Mouse (Mus musculus) myocyte (in vitro differentiated cells): ENCODE results near the gene Rfx7.

Experiments
- CEBPB ChIP-seq: IDR thresholded peaks from 2 replicates; pipeline ENCODE4 v1.6.1; 2011; ENCODE audit warnings: mild to moderate bottlenecking, moderate library complexity; ENCODE audit not compliant: poor library complexity, insufficient read depth, severe bottlenecking
- E2F4 ChIP-seq: IDR thresholded peaks from one replicate; pipeline ENCODE4 v1.6.1; 2011; ENCODE audit warnings: mild to moderate bottlenecking, control low read depth, moderate library complexity; ENCODE audit not compliant: insufficient read depth
- MAX ChIP-seq: IDR thresholded peaks from one replicate; pipeline ENCODE4 v1.6.1; 2011; ENCODE audit warnings: low read depth, mild to moderate bottlenecking, control low read depth
- MYOD1 ChIP-seq, 3 experiments: IDR thresholded peaks; one replicate each; pipeline ENCODE4 v1.6.1; 2011; ENCODE audit warnings: control low read depth in 2 of 3, low read depth in 2 of 3, mild to moderate bottlenecking in 2 of 3, moderate library complexity in 1 of 3; ENCODE audit not compliant: insufficient read length in 2 of 3, control insufficient read depth in 1 of 3
- MYOG ChIP-seq, 3 experiments: IDR thresholded peaks; one replicate each; pipeline ENCODE4 v1.6.1; 2011; ENCODE audit warnings: control low read depth in 2 of 3, low read depth in 2 of 3, mild to moderate bottlenecking in 2 of 3; ENCODE audit not compliant: insufficient read length in 2 of 3, control insufficient read depth in 1 of 3, insufficient read depth in 1 of 3
- POLR2A ChIP-seq: IDR thresholded peaks from one replicate; pipeline ENCODE4 v1.6.1; 2011; ENCODE audit warnings: low read depth, mild to moderate bottlenecking, control low read depth, moderate library complexity; ENCODE audit not compliant: insufficient read length
- POLR2AphosphoS2 ChIP-seq: IDR thresholded peaks from one replicate; pipeline ENCODE4 v1.6.1; 2011; ENCODE audit warnings: low read depth, control low read depth; ENCODE audit not compliant: insufficient read length
- REST ChIP-seq: IDR thresholded peaks from one replicate; pipeline ENCODE4 v1.6.1; 2011; ENCODE audit warnings: mild to moderate bottlenecking, control low read depth, moderate library complexity; ENCODE audit not compliant: insufficient read depth, insufficient read length
- TCF3 ChIP-seq: IDR thresholded peaks from one replicate; pipeline ENCODE4 v1.6.1; 2011; ENCODE audit warnings: low read depth, control low read depth; ENCODE audit not compliant: insufficient read length
- USF1 ChIP-seq: IDR thresholded peaks from one replicate; pipeline ENCODE4 v1.6.1; 2011; ENCODE audit warnings: low read depth, mild to moderate bottlenecking, control low read depth, moderate library complexity

DNA sequence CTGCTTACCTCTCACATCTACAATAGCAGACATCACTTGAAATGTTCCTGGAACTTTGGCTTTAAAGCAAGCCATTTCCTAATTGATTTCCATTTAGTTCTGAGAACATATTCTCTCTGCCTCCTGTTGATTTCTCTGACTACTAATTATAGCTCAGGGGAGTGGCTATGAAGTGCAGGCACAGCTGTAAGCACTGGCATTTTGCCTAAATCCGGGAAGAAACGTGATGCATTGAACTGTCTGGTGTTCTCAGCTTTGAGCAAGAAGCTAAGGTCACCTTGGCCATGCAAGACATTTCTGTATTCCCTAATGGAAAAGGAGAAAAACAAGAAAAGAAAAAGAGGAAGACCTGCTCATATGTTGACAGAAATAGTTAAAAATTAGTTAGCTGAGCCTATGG lies 96.6 kb downstream of the Rfx7 start:
- TF ChIP-seq CEBPB (no peak), MAX (no peak), POLR2AphosphoS2 (no peak), POLR2A (no peak), USF1 (no peak), MYOD1 (IDR thresholded peaks at IDR 0.05; ENCODE audit: control insufficient read depth in 1 of 3, insufficient read length in 2 of 3, low read depth in 2 of 3) (peak; percentile 82 to 90 (median 89)), TCF3 (no peak), REST (no peak), MYOG (IDR thresholded peaks at IDR 0.05; ENCODE audit: control insufficient read depth in 1 of 3, insufficient read depth in 1 of 3, insufficient read length in 2 of 3, low read depth in 2 of 3) (peak in 2 of 3 experiments; percentile 50 to 78), E2F4 (no peak)
